9 mouse cellular contexts compared by ENCODE assay signal in the genomic region with DNA sequence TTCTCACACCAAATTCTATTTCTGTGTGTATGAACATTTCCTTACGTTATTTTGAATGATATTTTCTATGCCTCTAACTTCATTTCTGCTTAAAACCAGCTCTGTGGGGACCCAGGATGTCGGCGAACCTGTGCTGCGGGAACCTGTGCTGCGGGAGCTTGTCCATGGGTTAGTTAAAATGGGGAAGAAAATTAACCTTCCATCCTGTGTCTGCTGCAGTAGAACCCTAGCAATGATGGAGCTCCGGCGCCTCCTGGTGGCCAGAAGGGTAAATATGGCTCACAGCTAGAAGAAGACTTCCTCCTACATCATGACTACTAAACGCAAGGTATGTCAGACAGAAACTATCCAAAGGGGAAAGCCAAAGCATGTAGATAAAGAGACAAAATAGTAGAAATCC. TPM values are rescaled to one million over a fixed set of nuclear protein-coding genes. Genes with fewer than 3 reads are reported as not detected.
A peak's percentile ranks its signal among the peaks of the same experiment; 100 is the strongest.
DNase-seq lines count a peak whose midpoint lies in the region; ATAC-seq and TF ChIP-seq lines count a peak whose summit lies in the region.
"Had no signal": no experiment of that assay in that cellular context is flagged by ENCODE, and none has a peak within 500 bp of the region (broad histone marks: within the 10 kb centered on the region; RNA-seq: fewer than 3 reads in every experiment).

No protein-coding gene starts in this region.

- TF ChIP-seq POLR2A in cortical plate, adult 2 months (IDR thresholded peaks at IDR 0.05; ENCODE audit: extremely low read depth, insufficient read depth, low read length), result no peak

- intact Hi-C loops in left cerebral cortex, postnatal 14 days (cut with DNase I), result loop anchor here (2.0 kb wide), 1 partner anchor 1496 kb away; no protein-coding TSS in a partner anchor

- H3K27ac ChIP-seq in kidney, embryonic 16.5 days (ENCODE audit: low read length), result no peak overlapping the region
- no peak overlapping the region for H3K27ac ChIP-seq in cortical plate, adult 2 months (ENCODE audit: insufficient read depth, low read length)
- no peak overlapping the region for H3K27ac ChIP-seq in midbrain, postnatal 0 days (ENCODE audit: low read depth, low read length)

- no peaks in the 10 kb centered on the region for H3K4me1 ChIP-seq in kidney, embryonic 16.5 days (ENCODE audit: insufficient read depth, low read length)
- H3K4me1 ChIP-seq in cortical plate, adult 2 months (ENCODE audit: control insufficient read depth, insufficient read depth, low read length), result no peaks in the 10 kb centered on the region
- H3K4me1 ChIP-seq in midbrain, postnatal 0 days (ENCODE audit: insufficient read depth, low read length), result no peaks in the 10 kb centered on the region

- H3K4me2 ChIP-seq in kidney, embryonic 16.5 days (replicated peaks; ENCODE audit: low read depth, low read length), result no peak overlapping the region
- H3K4me2 ChIP-seq in midbrain, postnatal 0 days (ENCODE audit: low read depth, low read length, poor library complexity, severe bottlenecking), result no peak overlapping the region

- no peaks in the 10 kb centered on the region for H3K9me3 ChIP-seq in kidney, embryonic 16.5 days (ENCODE audit: low read length)
- H3K9me3 ChIP-seq in midbrain, postnatal 0 days (ENCODE audit: low read length), result no peaks in the 10 kb centered on the region

- ATAC-seq in kidney, embryonic 16.5 days (ENCODE audit: low FRiP score, low TSS enrichment), result no peak
- peak; percentile 59 for ATAC-seq in activated CD4-positive, CD25-positive, alpha-beta regulatory T cell, adult 4 months
- peak; percentile 66 to 80 for ATAC-seq in hematopoietic stem cell, adult 5-6 weeks (replicated peaks in 1 of 2; ENCODE audit: insufficient read depth in 1 of 2, low FRiP score in 2 of 2, low TSS enrichment in 1 of 2, low read depth in 1 of 2, poor library complexity in 2 of 2, severe bottlenecking in 2 of 2)
- 0 out of 2 replicates have a peak, but pooled peaks have one; percentile 63 for ATAC-seq in midbrain, postnatal 0 days (ENCODE audit: low FRiP score)

- H3K4me3 ChIP-seq in kidney, embryonic 16.5 days (ENCODE audit: low read length), result no peak overlapping the region
- no peak overlapping the region for H3K4me3 ChIP-seq in cortical plate, adult 2 months (ENCODE audit: insufficient read depth, low read length)
- no peak overlapping the region for H3K4me3 ChIP-seq in midbrain, postnatal 0 days (ENCODE audit: low read depth, low read length)
- H3K4me3 ChIP-seq: erythroblast, embryonic 14.5 days had no signal

- WGBS in kidney, embryonic 16.5 days, result 29% methylated on average over 8 of the region's 8 CpGs
- WGBS in midbrain, postnatal 0 days, result 17% methylated on average over 8 of the region's 8 CpGs

- DNase-seq in kidney, adult 11 months, result peak; percentile 43
- DNase-seq in left cerebral cortex, postnatal 14 days (ENCODE audit: low spot score in 2 of 2), result peak; percentile 85 to 88
- peak; percentile 77 for DNase-seq in midbrain, postnatal 0 days (ENCODE audit: low spot score)
- peak; percentile 71 for DNase-seq in thymus, postnatal 14 days

- H3K36me3 ChIP-seq in kidney, embryonic 16.5 days (ENCODE audit: insufficient read depth, low read length), result no peaks in the 10 kb centered on the region
- no peaks in the 10 kb centered on the region for H3K36me3 ChIP-seq in midbrain, postnatal 0 days (ENCODE audit: insufficient read depth, low read length)

- no peak overlapping the region for H3K9ac ChIP-seq in kidney, embryonic 16.5 days (replicated peaks; ENCODE audit: low read length)
- no peak overlapping the region for H3K9ac ChIP-seq in midbrain, postnatal 0 days (replicated peaks; ENCODE audit: low read length, poor library complexity, severe bottlenecking)

- TF ChIP-seq CTCF in cortical plate, adult 2 months (IDR thresholded peaks at IDR 0.05; ENCODE audit: extremely low read depth, insufficient read depth, low read length), result peak; percentile 93
- peak; percentile 98 for TF ChIP-seq CTCF in midbrain, postnatal 0 days (IDR thresholded peaks at IDR 0.05)

- 0 out of 2 replicates have a peak, but pooled peaks cover 4% of the 10 kb centered on the region for H3K27me3 ChIP-seq in kidney, embryonic 16.5 days (ENCODE audit: insufficient read depth, low read length)
- no peaks in the 10 kb centered on the region for H3K27me3 ChIP-seq in midbrain, postnatal 0 days (ENCODE audit: insufficient read depth, low read length)

RNA-seq across cellular contexts. Expression of a gene that starts 48.6 kb away (rescaled TPM):
- 140 and 145 TPM in 2 replicates for polyA plus RNA-seq in kidney, embryonic 16.5 days (2015; fragmentation: Nextera tagmentation; extraction: Ambion mirVana)
- polyA plus RNA-seq in activated CD4-positive, CD25-positive, alpha-beta regulatory T cell, adult 4 months (2017; shearing (Covaris generic)), result 100 to 1,000 TPM; 583 to 590 TPM
- polyA plus RNA-seq in cortical plate, adult 2 months (2012; rRNA removed), result 193 and 198 TPM in 2 replicates
- 222 and 248 TPM in 2 replicates for total RNA-seq in hematopoietic stem cell, adult 5-6 weeks (2017)
- total RNA-seq in left cerebral cortex, postnatal 14 days (2021), result 100 to 1,000 TPM; 242 to 247 TPM
- 173 and 183 TPM in 2 replicates for total RNA-seq in midbrain, postnatal 0 days (2014; rRNA removed)
- polyA plus RNA-seq in midbrain, postnatal 0 days (2015; fragmentation: Nextera tagmentation; extraction: Ambion mirVana), result 176 and 178 TPM in 2 replicates
